Mouse (Mus musculus): Measurements from ENCODE around the gene Cep70. TPM values are rescaled to one million over a fixed set of nuclear protein-coding genes. Genes with fewer than 3 reads are reported as not detected.

Cep70 gene
- 24.9 and 28.2 TPM in 2 replicates for total RNA-seq (2017)

GRCm38 (mm10) chr9:99243190-99243894 is at the start of gene Cep70:
Cep70 (plus strand) TSS chr9:99243367.
- ATAC-seq (ENCODE audit: extremely low read depth, insufficient number of reproducible peaks, low FRiP score, poor library complexity, severe bottlenecking), result peak; percentile 91

GRCm38 (mm10) chr9:99212643-99213042 is 30.5 kb upstream of the Cep70 start:
- no peak for ATAC-seq (ENCODE audit: extremely low read depth, insufficient number of reproducible peaks, low FRiP score, poor library complexity, severe bottlenecking)

- ATAC-seq (ENCODE audit: extremely low read depth, insufficient number of reproducible peaks, low FRiP score, poor library complexity, severe bottlenecking), result no peak
These were observed 27.0 kb upstream of the Cep70 start for GRCm38 (mm10) chr9:99216182-99216581.

GRCm38 (mm10) chr9:99217999-99218719 is 25.0 kb upstream of the Cep70 start:
- no peak for ATAC-seq (ENCODE audit: extremely low read depth, insufficient number of reproducible peaks, low FRiP score, poor library complexity, severe bottlenecking)

- no peak for ATAC-seq (ENCODE audit: extremely low read depth, insufficient number of reproducible peaks, low FRiP score, poor library complexity, severe bottlenecking)
These were observed 21.5 kb upstream of the Cep70 start for GRCm38 (mm10) chr9:99221636-99222035.

- no peak for ATAC-seq (ENCODE audit: extremely low read depth, insufficient number of reproducible peaks, low FRiP score, poor library complexity, severe bottlenecking)
These were observed 18.6 kb upstream of the Cep70 start for GRCm38 (mm10) chr9:99224583-99224982.

- no peak for ATAC-seq (ENCODE audit: extremely low read depth, insufficient number of reproducible peaks, low FRiP score, poor library complexity, severe bottlenecking)
These were observed 13.7 kb upstream of the Cep70 start for GRCm38 (mm10) chr9:99229450-99229849.

GRCm38 (mm10) chr9:99237139-99237538 is 6.0 kb upstream of the Cep70 start, which contains the start of gene Faiml:
Faiml (minus strand) TSS chr9:99237239.
- no peak for ATAC-seq (ENCODE audit: extremely low read depth, insufficient number of reproducible peaks, low FRiP score, poor library complexity, severe bottlenecking)

- no peak for ATAC-seq (ENCODE audit: extremely low read depth, insufficient number of reproducible peaks, low FRiP score, poor library complexity, severe bottlenecking)
These were observed 4.9 kb upstream of the Cep70 start for GRCm38 (mm10) chr9:99238276-99238675.

GRCm38 (mm10) chr9:99239256-99239655 is 3.9 kb upstream of the Cep70 start:
- no peak for ATAC-seq (ENCODE audit: extremely low read depth, insufficient number of reproducible peaks, low FRiP score, poor library complexity, severe bottlenecking)

- no peak for ATAC-seq (ENCODE audit: extremely low read depth, insufficient number of reproducible peaks, low FRiP score, poor library complexity, severe bottlenecking)
These were observed 2.6 kb upstream of the Cep70 start for GRCm38 (mm10) chr9:99240571-99240970.

GRCm38 (mm10) chr9:99242035-99242434 is 1.1 kb upstream of the Cep70 start:
- no peak for ATAC-seq (ENCODE audit: extremely low read depth, insufficient number of reproducible peaks, low FRiP score, poor library complexity, severe bottlenecking)

GRCm38 (mm10) chr9:99242533-99243189 is 506 bp upstream of the Cep70 start:
- no peak for ATAC-seq (ENCODE audit: extremely low read depth, insufficient number of reproducible peaks, low FRiP score, poor library complexity, severe bottlenecking)

GRCm38 (mm10) chr9:99243895-99244293 is 727 bp downstream of the Cep70 start:
- ATAC-seq (ENCODE audit: extremely low read depth, insufficient number of reproducible peaks, low FRiP score, poor library complexity, severe bottlenecking), result no peak

- ATAC-seq (ENCODE audit: extremely low read depth, insufficient number of reproducible peaks, low FRiP score, poor library complexity, severe bottlenecking), result no peak
These were observed 5.1 kb downstream of the Cep70 start for GRCm38 (mm10) chr9:99248304-99248703.

- ATAC-seq (ENCODE audit: extremely low read depth, insufficient number of reproducible peaks, low FRiP score, poor library complexity, severe bottlenecking), result no peak
These were observed 5.7 kb downstream of the Cep70 start for GRCm38 (mm10) chr9:99248906-99249305.

- no peak for ATAC-seq (ENCODE audit: extremely low read depth, insufficient number of reproducible peaks, low FRiP score, poor library complexity, severe bottlenecking)
These were observed 10.7 kb downstream of the Cep70 start for GRCm38 (mm10) chr9:99253861-99254260.

GRCm38 (mm10) chr9:99256206-99256605 is 13.0 kb downstream of the Cep70 start:
- ATAC-seq (ENCODE audit: extremely low read depth, insufficient number of reproducible peaks, low FRiP score, poor library complexity, severe bottlenecking), result no peak

- ATAC-seq (ENCODE audit: extremely low read depth, insufficient number of reproducible peaks, low FRiP score, poor library complexity, severe bottlenecking), result no peak
These were observed 13.7 kb downstream of the Cep70 start for GRCm38 (mm10) chr9:99256821-99257220.

- no peak for ATAC-seq (ENCODE audit: extremely low read depth, insufficient number of reproducible peaks, low FRiP score, poor library complexity, severe bottlenecking)
These were observed 15.7 kb downstream of the Cep70 start for GRCm38 (mm10) chr9:99258891-99259290.

All from neutrophil, adult 5-6 weeks (primary cell).